Mouse (Mus musculus) embryo, embryonic 11.5 days (tissue): ENCODE results near the gene Gm20716.
A peak's percentile ranks its signal among the peaks of the same experiment; 100 is the strongest.
"Not testable (repeated sequence)": the region's sequence is repeated elsewhere in the genome, so short reads cannot be mapped to it uniquely, and the experiment has no call there.

Experiments used
- DNase-seq: peaks from one replicate; pipeline ENCODE4 v3.0.0-alpha.2; 2012; ENCODE audit warnings: low read depth, low spot score

Gm20716 gene

GRCm38 (mm10) chr2:168166750-168167460, 63.3 kb downstream of the Gm20716 start:
- DNase-seq: no peak

- DNase-seq: no peak
Observed at GRCm38 (mm10) chr2:168161978-168162377, 68.2 kb downstream of the Gm20716 start.

GRCm38 (mm10) chr2:168161514-168161971, 68.6 kb downstream of the Gm20716 start:
- DNase-seq: no peak

DNA sequence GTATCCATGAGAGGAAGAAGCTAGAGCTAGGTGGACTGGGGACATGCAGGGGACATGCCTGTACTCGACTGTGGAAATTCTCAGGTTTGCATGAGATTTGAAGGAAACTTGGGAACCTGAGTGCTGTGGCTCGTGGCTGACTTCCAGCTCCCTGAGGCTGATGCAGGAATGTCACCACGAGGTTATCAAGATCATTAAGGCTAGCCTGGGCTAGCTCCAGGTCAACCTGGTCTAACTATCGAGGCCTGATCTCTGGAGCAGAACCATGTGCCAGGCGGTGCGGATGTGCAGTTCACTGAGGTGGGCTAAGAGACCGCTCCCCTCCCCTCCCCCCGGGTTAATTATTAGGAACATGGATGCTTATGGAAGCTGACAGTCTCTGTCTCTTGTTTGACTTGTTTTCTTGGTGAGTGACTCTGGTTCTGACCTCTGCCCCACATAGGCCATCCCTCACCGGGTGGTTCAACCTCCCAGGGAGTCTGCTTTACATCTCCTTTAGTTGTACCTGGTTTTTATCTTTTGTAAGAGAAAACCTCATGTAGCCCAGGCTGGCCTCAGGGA, 69.7 kb downstream of the Gm20716 start:
- DNase-seq: no peak

DNA sequence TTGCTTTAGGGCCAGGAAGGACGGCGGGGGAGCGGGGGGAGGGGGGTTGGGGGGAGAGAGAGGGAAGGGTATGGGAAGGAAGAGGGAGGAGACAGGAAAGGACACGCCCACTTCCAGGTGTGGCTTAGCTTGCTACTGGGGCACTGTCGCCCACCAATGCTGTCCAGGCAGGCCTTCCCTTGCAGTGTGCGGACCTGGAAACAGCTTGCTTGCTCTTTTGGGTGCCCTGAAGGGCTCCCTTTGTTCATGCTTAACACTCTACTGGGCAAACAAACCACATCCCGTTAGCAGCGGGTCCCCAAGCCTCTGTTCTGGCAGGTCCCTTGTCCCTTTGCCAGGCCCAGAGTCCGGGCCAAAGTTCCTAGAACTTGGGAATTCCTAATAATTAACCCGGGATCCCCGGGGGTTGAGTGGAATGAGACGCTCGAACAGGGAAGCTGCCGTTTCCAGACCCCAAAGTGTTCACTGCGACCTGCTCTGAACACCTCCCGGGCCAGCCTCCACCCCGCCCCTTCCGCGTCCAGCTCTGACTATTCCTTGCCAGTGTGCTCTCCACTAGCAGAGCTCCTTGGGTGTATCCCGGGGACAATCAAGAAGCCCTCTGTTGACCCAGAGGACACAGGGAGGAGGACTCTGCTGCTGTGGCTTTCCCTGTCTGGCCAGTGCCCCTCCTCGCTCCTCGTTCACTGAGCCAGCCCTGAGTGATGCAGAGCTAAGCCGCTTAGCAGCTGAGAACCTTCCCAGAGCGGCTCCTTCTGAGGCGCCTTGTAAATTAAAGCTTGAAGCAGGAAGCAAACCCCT, 71.1 kb downstream of the Gm20716 start:
- peak; percentile 54 for DNase-seq

DNA sequence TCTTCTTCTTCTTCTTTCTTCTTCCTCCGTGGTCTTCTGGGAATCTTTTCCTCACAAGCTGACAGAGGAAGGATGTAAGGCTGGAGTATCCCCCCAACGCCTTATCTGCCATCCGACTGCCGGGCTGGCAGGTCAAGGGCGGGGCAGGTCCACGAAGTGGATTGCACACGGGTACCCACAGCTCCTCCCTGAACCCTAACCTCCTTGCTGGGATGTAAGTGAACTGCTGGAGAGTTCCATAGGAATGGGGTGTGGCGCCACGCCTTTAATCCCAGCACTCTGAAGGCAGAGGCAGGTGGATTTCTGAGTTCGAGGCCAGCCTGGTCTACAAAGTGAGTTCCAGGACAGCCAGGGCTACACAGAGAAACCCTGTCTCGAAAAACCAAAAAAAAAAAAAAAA, 72.2 kb downstream of the Gm20716 start:
- DNase-seq: not testable (repeated sequence)

- DNase-seq: no peak
Observed at GRCm38 (mm10) chr2:168156361-168156760, 73.8 kb downstream of the Gm20716 start.

- DNase-seq: no peak
Observed at GRCm38 (mm10) chr2:168155666-168156065, 74.5 kb downstream of the Gm20716 start.

DNA sequence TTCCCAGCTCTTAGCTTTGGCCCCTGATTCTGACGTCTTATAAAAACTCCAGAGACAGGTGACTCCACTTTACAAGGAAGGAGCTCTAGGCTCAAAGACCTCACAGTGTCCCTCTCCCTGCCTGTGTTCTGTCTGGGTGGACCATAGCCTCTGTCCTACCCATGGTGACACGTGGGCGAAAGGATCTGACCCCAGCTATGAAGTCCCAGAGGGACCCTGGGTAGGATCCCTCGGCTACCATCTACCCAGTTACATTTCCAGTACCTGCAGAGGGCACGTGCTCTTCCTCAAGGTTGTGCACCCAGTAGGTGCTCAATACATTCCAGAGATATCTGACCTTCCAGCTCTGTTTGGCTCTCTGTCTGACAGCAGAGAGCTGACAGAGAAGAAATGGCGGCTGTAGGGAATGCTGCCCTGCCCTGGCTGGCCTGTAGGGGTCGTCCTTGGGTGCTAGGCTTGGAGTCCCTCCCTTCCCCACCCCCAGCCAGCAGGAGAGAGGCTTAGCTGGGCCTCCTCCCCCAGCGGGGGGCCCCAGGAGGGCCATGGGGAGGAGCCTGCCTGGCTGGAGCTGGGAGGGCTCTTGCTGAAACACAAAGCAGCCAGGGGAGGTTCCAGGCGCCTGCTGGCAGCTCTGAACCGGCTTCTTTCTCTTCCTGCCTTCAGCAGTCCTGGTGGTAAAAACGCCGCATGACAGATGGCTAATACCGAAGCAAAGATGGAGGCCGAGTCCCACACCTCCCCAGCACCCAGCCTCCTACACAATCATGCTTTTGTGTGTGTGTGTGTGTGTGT, 75.9 kb downstream of the Gm20716 start:
- DNase-seq: peak; percentile 93

GRCm38 (mm10) chr2:168149241-168149640, 80.9 kb downstream of the Gm20716 start:
- DNase-seq: no peak

DNA sequence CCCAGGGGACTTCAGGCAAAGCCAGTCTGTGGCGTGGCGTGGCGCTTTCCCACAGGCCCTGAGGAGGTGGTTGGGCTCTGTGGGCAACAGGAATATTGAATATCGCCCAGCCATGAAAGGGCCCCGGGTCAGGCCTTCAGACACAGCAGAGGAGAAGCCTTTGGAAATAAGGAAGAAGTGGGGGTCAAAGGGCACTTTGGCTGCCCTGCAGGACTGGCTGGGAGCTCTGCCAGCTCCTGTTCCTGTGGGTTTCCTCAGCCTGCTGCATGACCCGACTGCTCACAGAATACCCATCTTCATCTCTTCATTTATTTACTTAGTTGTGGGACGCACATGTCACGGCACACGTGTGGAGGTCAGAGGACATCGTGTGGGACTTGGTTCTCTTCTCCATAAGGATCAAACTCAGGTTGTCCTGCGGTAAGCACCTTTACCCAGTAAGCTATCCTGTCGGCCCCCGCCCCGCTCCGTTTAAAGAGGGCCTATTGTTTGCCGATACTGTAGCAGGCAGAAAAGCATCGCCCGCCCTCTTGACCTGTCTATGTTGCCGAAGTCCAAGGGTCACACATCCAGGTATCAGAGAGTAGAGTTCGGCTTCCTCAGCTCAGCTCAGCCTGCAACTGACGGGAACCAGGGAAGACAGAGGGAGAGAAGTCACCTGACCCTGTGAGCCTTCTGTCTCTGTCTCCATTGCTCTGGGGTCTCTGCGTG, 82.3 kb downstream of the Gm20716 start:
- DNase-seq: no peak

GRCm38 (mm10) chr2:168145437-168145836, 84.7 kb downstream of the Gm20716 start:
- no peak for DNase-seq

GRCm38 (mm10) chr2:168143794-168144193, 86.4 kb downstream of the Gm20716 start:
- DNase-seq: no peak

- DNase-seq: no peak
Observed at GRCm38 (mm10) chr2:168137161-168137560, 93.0 kb downstream of the Gm20716 start.
